Mouse (Mus musculus): ENCODE results near the gene Cfap54. TPM values are rescaled to one million over a fixed set of nuclear protein-coding genes. Genes with fewer than 3 reads are reported as not detected.
A peak's percentile ranks its signal among the peaks of the same experiment; 100 is the strongest.

Gene Cfap54
- 0.66 and 0.99 TPM in 2 replicates for polyA plus RNA-seq (2012)

DNA sequence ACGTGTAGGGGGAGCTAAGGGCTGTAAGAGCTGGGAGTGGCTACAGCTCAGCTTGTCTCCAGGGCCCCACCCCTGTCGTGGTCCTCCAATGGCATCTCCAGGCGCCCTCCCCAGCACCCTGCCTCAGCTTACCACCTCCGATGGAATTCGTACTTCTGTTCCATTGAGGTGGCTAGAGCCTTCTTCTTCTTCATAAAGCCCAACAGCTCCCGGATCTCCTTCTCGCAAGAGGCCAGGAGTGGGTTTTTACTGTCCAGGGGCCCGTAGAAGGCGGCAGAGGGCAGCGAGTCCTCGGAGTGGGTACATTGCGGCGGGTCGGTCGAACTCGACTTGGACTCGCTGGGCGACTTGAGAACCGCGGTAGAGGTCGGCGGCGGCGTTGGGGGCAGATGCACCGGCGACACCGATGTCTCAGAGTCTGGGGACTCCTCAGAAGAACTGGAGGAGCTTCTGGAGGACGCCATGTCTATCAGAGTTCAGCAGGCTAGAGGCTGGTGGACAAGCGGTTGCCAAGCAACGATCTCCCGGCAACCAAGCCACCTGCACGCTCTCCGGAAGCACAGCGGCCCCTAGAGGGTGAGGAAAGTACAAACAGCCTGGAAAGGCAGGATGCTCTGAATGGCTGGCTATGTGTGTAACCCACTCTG is at the start of gene Cfap54:
TSS of gene Cfap54 (minus strand) at position 486 of the 647 bp plus-strand sequence.
- no peak for TF ChIP-seq GATA1 (IDR thresholded peaks at IDR 0.05; ENCODE audit: low read length)

DNA sequence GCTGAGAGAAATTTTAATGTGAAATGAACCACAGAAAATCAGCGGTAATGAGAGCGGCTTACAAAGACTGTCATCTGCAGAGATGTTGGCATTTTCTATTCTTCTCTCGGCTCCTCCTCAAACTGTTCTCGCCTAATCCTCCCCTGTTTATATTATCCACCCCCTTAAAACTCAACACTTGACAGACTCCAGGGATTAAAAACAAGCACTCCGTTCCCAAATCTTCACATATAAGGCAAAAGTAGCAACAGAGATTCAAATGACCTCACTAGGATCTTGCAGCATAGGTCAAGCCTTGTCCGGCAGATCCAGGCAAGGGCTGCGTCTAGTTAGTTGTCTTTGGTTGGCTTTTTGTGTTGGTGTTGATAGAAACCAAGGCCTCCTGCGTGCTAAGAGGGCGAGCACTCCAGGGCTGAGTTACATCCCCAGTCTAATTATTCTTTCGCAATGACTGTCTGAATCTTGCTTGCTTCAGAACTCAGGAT is 49.1 kb upstream of the Cfap54 start:
- TF ChIP-seq GATA1 (IDR thresholded peaks at IDR 0.05; ENCODE audit: low read length), result no peak

DNA sequence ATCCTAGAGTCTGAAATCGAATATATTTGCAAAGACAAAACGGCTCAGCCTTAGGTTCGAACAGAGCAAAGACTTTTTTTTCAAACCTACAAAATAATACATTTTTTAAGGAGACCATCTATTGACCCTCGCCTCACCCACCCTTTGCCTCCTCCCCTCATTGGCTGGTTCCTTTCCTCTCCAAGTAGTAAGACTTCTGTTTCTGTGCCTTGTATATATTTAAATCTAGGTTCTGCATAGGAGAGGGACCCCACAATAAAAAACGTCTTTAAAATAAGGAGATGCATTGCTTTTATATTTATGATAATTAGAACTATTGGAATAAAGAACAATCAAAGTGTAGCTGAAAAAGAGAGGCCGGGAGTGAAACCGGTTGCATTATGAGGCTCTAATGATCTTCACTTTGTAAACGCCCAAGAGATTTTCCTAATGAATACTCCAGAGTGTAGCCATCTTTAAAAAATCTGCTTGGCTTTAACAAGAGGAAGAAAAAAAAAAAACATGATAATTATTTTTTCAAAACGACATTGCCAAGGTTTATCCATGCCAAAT is 48.6 kb upstream of the Cfap54 start:
- TF ChIP-seq GATA1 (IDR thresholded peaks at IDR 0.05; ENCODE audit: low read length), result no peak

DNA sequence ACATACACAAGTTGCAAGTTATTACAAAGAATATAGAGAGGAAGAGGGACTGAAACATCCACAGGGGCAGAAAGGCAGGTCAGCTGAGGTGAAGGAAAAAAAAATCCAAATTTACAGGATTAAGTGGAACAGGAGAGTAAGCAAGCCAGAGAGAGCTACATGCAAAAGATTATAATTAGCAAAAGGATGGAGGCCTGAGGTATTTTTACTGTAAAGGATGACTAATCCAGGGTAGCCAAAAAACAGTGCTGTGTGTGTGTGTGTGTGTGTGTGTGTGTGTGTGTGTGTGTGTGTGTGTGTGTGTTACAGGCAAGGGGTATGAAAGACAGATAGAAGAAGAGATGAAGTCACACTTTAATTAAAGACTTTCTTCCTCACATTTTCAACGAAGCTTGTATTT is 47.9 kb upstream of the Cfap54 start:
- TF ChIP-seq GATA1 (IDR thresholded peaks at IDR 0.05; ENCODE audit: low read length), result no peak

DNA sequence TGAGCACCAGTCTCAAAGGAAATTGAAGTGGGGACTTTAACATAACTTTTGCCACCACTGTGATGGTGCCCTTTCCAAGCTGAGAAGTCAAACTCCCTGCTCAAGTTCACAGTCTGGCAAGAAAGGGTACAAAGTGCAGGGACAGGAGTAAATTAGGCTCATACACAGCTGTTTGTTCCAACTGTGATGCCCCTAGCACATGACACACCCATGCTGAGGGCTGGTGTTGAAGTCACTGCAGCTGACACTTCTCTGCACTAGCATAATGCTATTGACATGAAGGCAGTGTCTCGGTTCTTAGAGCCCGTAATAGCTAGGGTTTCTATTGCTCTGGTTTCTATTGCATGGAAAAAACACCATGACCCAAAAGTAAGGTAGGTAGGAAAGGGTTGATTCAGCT is 47.1 kb upstream of the Cfap54 start:
- no peak for TF ChIP-seq GATA1 (IDR thresholded peaks at IDR 0.05; ENCODE audit: low read length)

DNA sequence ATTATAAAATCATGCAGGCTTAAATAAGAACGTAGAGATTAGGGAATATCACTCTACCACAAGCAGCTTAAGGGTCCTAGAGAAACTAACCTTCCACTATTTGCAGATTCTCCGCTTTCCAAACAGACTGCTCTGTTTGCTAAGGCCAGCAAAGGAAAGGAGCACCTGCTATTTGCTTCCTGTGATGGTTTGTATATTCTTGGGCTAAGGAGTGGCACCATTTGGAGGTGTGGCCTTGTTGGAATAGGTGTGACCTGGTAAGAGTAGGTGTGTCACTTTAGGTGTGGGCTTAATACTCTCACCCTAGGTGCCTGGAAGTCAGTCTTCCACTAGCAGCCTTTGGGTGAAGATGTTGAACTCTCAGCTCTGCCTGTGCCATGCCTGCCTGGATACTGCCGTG is 44.6 kb upstream of the Cfap54 start:
- no peak for TF ChIP-seq GATA1 (IDR thresholded peaks at IDR 0.05; ENCODE audit: low read length)

DNA sequence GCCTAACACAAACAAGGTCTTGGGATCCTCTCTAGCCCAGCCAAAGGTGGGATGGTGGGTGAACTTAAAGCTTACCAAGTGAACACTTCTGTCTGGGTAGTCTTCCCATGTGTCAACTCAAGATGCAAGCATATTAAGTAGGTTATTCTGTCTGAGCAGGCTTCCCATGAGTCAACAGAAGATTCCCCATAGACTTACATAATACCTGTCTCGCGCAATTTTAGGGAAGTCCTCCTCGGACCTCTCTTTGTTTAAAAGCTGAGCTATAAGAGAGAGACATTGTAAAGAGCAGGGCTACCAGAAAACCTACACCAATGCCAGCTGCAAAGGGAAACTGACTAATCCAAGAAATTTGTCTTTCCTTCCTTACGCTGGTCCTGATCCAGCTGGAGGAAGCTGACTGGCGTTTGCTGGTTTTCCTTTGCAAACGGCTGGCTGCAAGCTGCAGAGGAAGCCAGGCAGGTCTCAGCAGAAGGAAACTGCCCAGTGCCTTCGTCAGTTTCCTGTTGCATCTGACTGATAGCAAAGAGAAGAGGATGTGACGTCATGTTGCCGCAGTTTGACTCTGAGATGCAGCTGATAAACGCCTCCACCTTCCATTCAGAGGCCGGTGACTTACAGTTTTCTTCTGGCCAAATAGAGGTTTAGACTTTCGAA is 42.7 kb upstream of the Cfap54 start:
- TF ChIP-seq GATA1 (IDR thresholded peaks at IDR 0.05; ENCODE audit: low read length), result peak; percentile 42

DNA sequence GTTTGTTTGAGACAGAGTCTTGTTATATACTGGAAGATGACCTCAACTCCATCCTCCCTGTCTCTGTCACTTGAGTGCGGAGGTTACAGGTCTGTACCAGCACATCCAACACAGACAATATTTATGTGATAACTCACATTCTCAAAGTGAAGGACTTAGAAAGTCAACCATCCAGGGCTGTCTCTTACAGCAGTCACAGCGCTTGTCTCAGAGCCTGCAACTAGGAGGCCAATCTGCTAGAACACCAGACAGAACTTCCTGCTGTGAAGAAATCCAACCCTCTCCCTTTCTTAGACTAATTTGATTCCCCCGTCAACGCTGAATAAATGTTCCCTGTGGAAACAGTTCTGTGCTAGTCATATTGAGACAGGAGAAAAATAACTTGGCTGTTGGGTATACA is 41.9 kb upstream of the Cfap54 start:
- TF ChIP-seq GATA1 (IDR thresholded peaks at IDR 0.05; ENCODE audit: low read length), result no peak

DNA sequence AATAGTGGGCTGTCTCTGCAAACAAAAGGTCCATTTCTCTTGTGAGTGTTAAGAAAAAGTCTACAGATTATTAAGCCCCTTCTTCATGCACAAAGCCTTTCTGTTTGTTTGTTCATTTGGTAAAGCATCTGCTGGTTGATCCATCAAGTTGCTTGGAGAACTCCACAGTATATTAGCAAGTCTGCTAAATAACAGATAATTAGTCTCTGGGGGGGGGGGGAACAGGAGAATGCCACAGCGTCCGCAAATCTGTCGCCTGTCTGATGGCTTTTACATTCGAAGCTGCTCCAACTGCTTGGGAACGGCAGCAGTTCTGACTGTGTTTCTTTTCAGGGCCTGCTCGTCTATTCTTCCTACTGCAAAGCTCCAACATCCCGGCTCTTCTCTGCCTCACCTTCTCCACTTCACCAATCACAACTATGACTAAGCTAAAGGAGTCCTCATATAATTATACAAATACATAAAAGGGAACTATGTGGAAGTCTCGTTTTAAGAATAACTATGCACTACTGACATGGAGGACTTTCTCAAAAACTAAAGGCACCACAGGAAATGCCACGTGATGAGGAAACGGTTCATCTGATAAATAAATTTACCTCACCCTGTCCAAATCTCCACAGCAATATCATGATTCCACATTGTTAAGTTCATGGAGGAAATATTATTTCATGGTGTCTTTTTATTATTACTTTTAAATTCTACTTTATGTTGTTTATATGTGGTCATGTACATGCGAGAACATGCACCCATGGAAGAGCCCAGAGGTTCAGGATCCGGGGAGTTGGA is 41.2 kb upstream of the Cfap54 start:
- no peak for TF ChIP-seq GATA1 (IDR thresholded peaks at IDR 0.05; ENCODE audit: low read length)

DNA sequence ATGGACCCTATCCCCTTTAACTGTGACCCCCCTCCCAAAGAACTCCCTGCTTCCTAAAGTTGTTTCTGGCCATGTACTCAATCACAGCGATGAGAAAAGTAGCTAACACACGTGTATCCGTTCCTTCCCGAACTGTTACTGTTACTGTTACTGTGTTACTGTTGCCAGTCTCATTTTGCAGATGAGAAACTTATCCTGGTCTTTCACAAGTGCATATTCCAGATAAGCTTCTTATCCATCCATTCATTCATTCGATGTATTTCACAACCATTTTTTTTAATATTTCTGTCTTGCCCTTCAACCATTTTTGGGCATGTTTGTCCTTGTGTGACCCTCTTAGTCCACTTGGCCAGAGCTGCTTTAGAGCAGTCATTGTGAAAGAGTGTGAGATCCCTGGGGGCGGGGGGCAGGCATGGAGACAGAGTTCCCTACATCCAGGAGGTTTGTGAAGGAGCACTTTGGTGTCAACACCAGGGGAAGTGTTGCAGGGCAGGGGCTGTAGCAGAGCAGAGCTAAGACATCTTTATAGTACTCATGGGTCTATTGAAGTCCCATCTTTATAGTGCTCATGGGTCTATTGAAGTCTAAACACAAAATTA is 39.9 kb upstream of the Cfap54 start:
- no peak for TF ChIP-seq GATA1 (IDR thresholded peaks at IDR 0.05; ENCODE audit: low read length)

DNA sequence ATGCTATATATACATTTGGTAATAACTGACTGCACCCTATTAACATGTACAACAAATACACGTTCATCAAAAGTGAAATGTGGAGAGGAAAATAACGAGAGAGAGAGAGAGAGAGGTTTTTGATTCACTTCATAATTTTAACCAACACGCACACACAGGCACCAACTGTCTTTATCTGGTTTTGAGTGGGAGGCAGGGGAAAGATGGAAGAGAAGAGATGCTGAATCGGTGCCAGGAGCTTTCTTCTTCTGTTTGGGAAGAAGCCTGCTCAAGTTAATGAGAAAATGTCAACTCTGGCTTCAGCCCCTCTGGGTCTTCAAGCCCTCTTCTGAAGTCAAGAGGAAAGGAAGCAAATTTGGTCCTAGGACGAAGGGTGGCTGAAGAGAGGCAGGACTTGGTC is 38.4 kb upstream of the Cfap54 start:
- no peak for TF ChIP-seq GATA1 (IDR thresholded peaks at IDR 0.05; ENCODE audit: low read length)

DNA sequence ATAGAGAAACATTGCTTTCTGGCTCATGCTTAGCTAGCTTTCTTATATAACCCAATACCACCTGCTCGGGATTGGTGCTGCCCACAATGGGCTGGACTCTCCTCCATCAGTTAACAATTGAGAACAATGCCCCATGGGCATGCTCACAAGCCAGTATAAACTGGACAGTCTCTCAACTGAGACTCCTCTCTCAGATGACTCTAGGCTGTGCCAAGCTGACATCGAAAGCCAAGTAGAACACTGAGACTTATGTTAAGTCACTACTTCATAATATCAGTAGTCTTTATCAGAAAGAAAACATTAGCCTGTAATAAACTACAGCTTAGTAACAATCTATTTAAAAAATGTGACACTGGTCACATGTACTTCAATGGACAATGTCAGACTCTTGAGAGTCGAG is 35.2 kb upstream of the Cfap54 start:
- no peak for TF ChIP-seq GATA1 (IDR thresholded peaks at IDR 0.05; ENCODE audit: low read length)

DNA sequence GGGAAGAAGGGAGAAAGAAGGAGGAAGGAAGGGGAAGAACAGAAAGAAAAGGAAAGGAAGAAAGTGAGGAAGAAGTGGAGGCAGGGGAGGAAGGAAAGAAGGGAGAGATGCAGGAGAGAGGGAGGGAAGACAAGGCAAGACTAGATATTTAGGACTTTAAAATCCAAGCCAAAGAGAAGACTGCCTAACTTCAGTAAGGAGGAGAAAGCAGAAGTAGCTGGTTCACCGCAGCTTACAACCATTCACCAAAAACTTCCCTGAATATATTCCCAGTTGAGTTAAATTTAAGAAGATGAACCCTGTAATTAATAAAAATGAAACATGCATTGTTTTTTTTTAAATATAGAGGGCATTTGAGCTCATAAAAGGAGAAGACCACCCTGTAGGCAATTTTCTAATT is 34.3 kb upstream of the Cfap54 start:
- TF ChIP-seq GATA1 (IDR thresholded peaks at IDR 0.05; ENCODE audit: low read length), result no peak

DNA sequence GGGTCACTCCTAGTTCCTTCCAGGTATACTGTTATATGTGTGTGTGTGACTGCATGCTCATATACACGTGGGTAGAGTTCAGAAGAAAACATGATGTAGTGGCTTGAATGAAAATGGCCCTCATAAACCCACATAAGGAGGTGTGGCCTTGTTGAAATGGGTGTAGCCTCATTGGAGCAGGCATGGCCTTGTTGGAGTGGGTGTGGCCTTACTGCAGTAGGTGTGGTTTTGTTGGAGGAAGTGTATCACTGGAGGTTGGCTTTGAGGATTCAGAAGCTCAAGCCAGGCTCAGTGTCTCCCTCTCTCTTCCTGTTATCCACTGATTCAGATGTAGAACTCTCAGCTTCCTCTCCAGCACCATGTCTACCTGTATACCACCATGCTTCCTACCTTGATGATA is 33.4 kb upstream of the Cfap54 start:
- TF ChIP-seq GATA1 (IDR thresholded peaks at IDR 0.05; ENCODE audit: low read length), result no peak

DNA sequence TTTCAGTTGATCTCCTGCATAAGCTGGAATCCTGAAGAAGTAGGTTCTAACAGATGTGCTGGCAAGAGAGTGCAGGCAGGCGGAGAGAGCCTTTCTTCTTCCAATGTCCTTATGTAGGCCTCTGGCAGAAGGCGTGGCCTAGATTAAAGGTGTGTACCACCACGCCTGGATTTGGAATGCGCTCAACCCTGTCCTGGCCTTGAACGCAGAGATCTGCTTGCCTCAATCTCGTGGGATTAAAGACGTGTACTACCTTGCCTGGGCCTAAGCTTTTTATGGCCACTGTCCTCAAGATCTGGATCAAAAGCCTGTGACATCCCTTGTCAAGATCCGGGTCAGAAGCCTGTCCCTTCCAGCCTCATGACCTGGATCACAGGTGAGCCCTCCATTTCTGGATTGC is 32.5 kb upstream of the Cfap54 start:
- no peak for TF ChIP-seq GATA1 (IDR thresholded peaks at IDR 0.05; ENCODE audit: low read length)

DNA sequence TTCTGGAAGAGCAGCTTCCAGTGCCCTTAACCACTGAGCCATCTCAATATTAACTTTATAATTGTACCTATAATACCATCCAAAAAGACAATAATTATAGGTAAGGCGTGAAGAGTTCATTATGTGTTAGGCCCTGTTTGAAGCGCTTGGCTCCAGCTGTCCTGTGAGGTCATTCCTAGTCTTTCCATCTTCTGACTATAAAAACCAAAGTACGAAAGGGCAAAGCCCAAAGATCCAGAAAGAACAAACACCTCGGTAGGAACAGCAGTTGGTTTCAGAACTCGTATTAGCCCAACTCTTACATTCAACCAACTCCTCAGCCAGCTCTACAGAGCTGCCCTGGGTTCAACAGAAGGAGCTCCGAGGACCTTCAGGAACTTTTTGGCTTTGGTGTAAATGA is 30.6 kb upstream of the Cfap54 start:
- no peak for TF ChIP-seq GATA1 (IDR thresholded peaks at IDR 0.05; ENCODE audit: low read length)
